Mouse (Mus musculus) adrenal gland, adult 18-20 months (tissue): ENCODE data around the gene Trit1. TPM values are rescaled to one million over a fixed set of nuclear protein-coding genes. Genes with fewer than 3 reads are reported as not detected.
"Not testable (repeated sequence)": the region's sequence is repeated elsewhere in the genome, so short reads cannot be mapped to it uniquely, and the experiment has no call there.

Source experiments
- DNase-seq, 2 experiments: peaks; one replicate each; pipeline ENCODE4 v3.0.0; 2021 to 2022; ENCODE audit warnings: low spot score in 2 of 2
- long read RNA-seq, 2 experiments: library from polyadenylated mRNA; stranded (forward); transcript quantifications; one replicate each; pipeline ENCODE4 v2.0.0; 2021
- total RNA-seq, 2 experiments: library from RNA; stranded (reverse); gene quantifications; 1 replicate in 1 of 2; 2 replicates in 1 of 2; pipeline ENCODE4 v1.2.3; 2021

Trit1 gene
- 10 to 100 TPM; 18.2 to 19.7 TPM for total RNA-seq
- long read RNA-seq, experiment 1, transcript Trit1-201 (11 exons, 2,074 nt) = major isoform, 5 of 8 reads
- long read RNA-seq, experiment 1, partial matches to known transcripts = 0 of 8 reads
- long read RNA-seq, experiment 1, other reads (novel, unspliced or antisense) = 2 of 8 reads
- long read RNA-seq, experiment 2, transcript Trit1-201 (11 exons, 2,074 nt) = major isoform, 45 of 56 reads
- long read RNA-seq, experiment 2, partial matches to known transcripts = 2 of 56 reads
- long read RNA-seq, experiment 2, other reads (novel, unspliced or antisense) = 7 of 56 reads

DNA sequence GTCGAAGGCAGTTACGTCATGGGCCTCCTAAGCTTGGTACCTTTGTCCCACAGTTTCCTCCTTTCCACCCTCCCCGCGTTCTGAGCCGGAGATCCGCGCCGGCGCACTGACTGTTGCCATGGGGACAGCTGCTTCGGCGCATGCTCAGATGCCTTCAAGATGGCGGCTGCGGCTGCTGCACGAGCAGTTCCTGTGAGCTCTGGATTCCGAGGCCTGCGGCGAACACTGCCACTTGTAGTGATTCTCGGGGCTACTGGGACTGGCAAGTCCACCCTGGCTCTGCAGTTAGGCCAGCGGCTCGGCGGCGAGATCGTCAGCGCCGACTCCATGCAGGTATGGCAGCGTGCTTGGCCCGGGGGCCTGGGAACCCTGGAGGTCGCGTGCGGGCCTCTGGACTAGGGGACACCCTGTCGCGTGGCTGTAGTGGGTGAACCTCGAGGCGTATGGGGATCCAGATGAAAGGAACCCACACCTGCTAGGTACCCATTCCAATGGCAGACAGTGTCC, at the start of gene Trit1:
TSS of gene Trit1 (plus strand) at position 147 of the 507 bp plus-strand sequence.
- peak; percentile 92 to 93 for DNase-seq

DNA sequence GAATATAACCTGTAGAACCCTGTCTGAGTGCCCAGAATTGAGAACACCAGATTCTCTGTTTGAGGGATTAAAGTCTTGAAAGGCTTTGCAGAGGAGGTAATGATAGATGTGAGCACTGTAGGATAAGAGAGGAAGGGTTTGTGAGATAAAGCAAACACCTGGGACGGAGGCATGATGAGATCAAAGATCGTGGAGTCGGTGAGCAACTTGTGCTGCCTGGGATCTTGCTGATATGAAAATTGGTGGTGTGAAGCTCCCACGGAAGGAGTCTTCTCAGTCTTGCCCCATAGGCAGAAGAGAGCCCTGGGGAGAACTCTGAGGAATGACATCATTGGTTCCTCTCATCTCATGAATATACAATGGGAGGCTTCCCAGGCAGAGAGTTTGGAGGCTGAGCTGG, 48.3 kb upstream of the Trit1 start:
- no peak for DNase-seq

GRCm38 (mm10) chr4:122971191-122971590, 45.2 kb upstream of the Trit1 start:
- no peak for DNase-seq

- no peak for DNase-seq
These were observed 44.8 kb upstream of the Trit1 start for GRCm38 (mm10) chr4:122971646-122972045.

DNA sequence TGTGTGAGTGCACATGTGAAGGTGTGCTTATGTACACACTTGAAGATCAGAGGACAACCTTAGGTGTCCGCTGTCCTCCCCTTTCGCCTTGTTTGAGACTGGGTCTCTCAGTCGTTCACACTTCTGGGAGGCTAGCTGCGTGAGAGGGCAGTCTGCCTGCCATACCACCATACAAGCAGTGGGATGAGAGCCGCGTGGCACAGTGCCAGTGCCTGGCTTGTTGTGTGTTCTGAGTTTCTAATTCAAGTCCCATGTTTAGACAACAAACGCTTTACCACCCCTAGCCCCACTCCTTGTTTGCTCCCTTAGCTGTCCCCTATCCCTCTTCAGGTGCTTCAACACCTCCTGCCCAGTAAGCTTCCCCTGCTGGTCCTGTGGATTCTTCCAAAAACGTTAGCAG, 44.3 kb upstream of the Trit1 start:
- DNase-seq = no peak

GRCm38 (mm10) chr4:122974976-122975520, 41.3 kb upstream of the Trit1 start:
- DNase-seq = no peak

- no peak for DNase-seq
These were observed 39.5 kb upstream of the Trit1 start for GRCm38 (mm10) chr4:122976885-122977284.

DNA sequence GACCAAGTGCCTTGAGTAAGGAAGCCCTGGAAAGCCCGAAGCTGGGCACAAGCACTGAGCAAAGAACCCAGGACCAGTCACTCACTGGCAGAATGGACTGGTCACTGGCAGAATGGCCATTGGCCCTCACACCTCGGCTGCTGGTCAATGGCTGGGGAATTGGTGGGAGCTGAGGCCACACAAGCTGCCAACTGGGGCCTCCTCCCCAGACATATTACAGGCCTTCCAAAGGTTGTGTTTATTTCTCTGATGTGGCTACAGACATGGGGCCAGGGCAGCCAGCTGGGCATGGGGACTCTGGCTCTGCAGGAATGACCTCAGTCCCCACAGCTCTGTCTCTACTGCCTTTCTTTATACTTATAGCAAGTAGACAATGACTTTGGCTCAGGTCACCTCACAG, 37.5 kb upstream of the Trit1 start:
- no peak for DNase-seq

- no peak for DNase-seq
These were observed 36.6 kb upstream of the Trit1 start for GRCm38 (mm10) chr4:122979826-122980225.

DNA sequence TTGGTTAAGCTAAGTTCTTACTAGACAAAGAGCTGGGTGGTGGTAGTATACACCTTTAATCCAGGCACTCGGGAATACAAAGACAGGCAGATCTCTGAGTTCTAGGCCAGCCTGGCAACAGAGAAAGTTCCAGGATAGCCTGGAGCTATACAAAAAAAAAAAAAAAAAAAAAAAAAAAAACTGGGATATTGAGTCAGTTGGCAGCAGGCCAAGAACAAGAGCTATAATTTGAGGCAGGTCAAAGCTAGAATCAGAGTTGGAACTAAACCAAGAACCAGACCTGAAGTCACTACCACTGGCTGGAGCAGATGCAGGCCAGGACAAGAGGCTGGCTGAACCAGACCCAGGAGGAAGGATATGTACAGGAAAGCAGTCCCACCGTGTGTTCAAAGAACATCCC, 35.7 kb upstream of the Trit1 start:
- no peak for DNase-seq

- no peak for DNase-seq
These were observed 35.2 kb upstream of the Trit1 start for GRCm38 (mm10) chr4:122981238-122981637.

- no peak for DNase-seq
These were observed 34.5 kb upstream of the Trit1 start for GRCm38 (mm10) chr4:122981930-122982329.

- DNase-seq = no peak
These were observed 33.9 kb upstream of the Trit1 start for GRCm38 (mm10) chr4:122982537-122982936.

DNA sequence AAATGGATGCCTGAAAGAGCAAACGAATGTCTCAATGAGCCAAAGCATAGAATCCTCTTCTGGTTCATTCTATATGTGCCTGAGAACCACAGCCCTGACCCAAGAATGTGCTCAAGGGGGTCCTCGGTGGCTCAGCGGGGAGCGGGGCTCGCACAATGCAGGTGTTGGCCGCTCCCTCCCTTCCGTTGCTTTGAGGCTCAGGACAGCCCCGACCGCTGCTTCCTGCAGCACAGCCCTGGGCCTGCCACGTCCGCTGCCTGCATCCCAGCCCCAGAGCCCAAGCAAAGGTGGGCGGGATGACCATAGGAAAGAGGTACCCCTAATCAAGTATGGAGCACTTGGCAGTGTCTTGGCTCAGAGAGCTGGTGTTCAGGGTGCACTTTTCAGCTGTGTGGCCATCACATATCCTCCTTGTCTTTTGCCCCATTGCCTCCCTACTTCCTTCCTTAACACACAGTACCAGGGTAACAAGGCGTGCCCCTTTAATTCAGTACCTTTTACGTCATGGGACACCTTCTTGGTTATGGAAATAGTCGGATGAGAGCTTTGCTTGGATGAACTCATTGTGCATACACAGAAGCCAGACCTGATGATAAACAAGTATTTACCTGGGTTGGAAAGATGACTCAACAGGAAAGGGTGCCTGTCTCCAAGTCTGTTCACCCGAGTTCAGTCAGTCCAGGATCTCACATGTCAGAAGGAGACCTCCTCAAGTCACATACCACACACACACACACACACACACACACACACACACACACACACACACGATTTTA, 32.7 kb upstream of the Trit1 start:
- no peak for DNase-seq

DNA sequence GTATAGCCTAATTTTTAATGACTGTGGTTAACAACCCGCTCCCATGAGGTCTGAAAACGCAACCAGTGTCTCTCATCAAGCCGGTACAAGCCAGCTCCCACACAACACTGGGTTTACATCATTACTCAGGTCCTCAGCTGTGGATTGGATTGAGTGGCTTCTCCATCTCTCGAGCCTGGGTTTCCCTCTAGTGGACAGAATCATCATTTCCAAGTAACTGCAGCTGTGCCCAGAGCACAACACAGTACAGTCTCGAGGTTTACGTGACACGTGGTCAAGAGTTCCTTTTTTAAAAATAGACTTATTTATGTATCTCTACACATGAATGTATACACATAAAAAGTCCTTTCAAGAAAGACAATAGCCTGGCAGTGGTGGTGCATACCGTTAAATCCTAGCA, 31.3 kb upstream of the Trit1 start:
- peak; percentile 27 to 30 for DNase-seq

DNA sequence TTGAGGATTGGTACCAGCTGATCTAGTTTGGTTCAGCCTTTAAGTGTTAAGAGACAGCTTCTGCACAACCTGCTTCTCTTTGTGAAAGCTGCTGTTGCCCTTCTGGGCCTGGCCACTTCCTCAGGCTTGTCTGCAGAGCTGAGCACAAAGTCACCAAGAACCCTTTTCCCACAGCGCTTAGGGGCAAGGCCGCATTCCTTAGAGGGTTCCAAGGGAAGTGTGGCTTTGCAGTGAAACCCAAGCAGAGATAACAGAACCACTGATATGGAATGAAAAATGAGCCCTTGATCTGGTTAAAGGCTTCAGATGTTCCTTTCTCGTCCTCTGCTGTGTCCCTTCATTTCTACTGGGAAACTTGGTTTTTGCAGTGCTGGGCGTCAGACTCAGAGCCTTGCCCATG, 29.0 kb upstream of the Trit1 start:
- no peak for DNase-seq

DNA sequence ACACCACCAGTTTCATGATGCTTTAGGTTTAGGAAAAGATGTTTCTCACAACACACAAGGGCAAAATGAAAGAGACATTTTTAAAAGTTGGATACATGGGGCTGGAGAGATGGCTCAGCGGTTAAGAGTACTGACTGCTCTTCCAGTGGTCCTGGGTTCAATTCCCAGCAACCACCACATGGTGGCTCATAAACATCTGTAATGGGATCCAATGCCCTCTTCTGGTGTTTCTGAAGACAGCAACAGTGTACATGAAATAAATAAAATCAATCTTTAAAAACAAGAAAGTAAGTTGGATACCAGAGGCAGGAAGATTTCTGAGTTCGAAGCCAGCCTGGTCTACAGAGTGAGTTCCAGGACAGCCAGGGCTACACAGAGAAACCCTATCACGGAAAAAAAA, 28.4 kb upstream of the Trit1 start:
- not testable (repeated sequence) for DNase-seq

DNA sequence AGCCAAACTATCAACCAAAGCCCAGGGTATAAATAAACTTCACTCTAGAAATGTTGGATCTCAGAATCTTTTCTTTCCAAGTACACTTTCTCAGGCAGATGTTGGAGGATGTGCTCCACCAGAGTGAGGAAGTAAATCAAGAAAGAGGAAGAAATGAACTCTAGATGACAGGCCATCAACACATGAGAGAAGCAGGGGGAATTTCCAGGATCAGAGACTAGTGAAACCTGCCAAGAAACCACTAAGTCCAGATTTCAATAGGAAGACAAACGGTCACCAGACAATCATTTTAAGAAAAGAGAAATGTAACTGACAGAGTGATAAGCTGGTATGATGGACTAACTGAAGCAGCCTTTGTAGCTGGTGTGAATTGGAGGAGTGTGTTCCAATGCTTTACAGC, 25.2 kb upstream of the Trit1 start:
- no peak for DNase-seq

DNA sequence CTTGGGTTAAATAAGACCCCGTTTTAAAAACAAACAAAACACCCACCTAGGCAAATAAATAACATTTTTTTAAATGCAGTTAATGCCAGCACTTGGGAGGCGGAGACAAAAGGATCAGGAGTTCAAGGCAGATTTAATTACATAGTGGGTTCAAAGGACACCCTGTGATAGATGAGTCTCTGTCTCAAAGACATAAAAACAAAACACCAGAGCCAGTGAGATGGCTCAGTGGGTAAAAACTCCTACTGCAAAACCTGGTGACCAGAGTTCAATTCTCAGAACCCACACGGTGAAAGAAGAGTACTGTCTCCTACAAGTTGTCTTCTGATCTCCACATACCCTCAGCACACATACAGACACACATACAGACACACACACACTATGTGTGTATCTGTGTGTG, 24.1 kb upstream of the Trit1 start:
- DNase-seq = no peak

GRCm38 (mm10) chr4:122995404-122996220, 20.8 kb upstream of the Trit1 start, which contains the start of gene Mycl:
Mycl (plus strand) TSS chr4:122995652.
- DNase-seq = peak; percentile 76 to 81

GRCm38 (mm10) chr4:122996221-122996617, 20.2 kb upstream of the Trit1 start:
- peak; percentile 25 to 37 for DNase-seq
